Mouse (Mus musculus): ENCODE measurements around the gene Pxn. TPM values are rescaled to one million over a fixed set of nuclear protein-coding genes. Genes with fewer than 3 reads are reported as not detected.

The Pxn gene
- polyA plus RNA-seq, 1 experiment from 2014 or later: 44.5 TPM

GRCm38 (mm10) chr5:115485489-115486205 is 20.8 kb upstream of the Pxn start:
- no peaks in the 10 kb centered on the region for H3K36me3 ChIP-seq (ENCODE audit: control insufficient read depth, insufficient read depth, low read length)
- WGBS: 80% methylated on average over 18 of the region's 18 CpGs
- no peak overlapping the region for H3K9ac ChIP-seq (ENCODE audit: low read length)
- no peaks in the 10 kb centered on the region for H3K27me3 ChIP-seq (ENCODE audit: control insufficient read depth, insufficient read depth, low read length)
- no peak overlapping the region for H3K4me3 ChIP-seq (replicated peaks; ENCODE audit: low read length)
- no peak overlapping the region for H3K4me2 ChIP-seq (ENCODE audit: low read depth, low read length)
- peaks cover 2% of the 10 kb centered on the region; the same call in 1 of the 2 replicates for H3K4me1 ChIP-seq (ENCODE audit: control insufficient read depth, insufficient read depth, low read length)
- no peaks in the 10 kb centered on the region for H3K9me3 ChIP-seq (replicated peaks; ENCODE audit: control insufficient read depth, low read length)
- H3K27ac ChIP-seq (ENCODE audit: low read length): no peak overlapping the region
- ATAC-seq (ENCODE audit: insufficient read depth, low FRiP score): no peak

DNA sequence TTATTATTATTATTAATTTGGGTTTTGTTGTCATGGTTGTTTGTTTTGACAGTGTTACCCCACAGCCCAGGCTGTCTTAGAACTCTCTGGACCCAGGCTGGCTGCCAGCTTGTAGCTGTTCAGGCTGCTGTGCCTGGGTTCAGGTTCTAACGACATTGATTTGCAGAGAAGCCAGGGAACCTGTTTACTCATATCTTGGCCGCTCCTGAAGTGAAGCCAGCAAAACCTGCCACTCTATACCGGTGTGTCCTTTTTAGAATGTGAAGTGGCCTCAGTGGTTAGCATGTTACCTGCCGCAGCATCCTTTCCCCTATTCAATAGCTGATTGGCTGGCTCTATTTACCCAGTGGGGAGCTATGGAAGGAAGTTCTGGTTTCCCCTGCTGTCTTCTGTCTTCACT is 19.8 kb upstream of the Pxn start:
- peaks cover 10% of the 10 kb centered on the region for H3K4me1 ChIP-seq (ENCODE audit: control insufficient read depth, insufficient read depth, low read length)
- H3K27me3 ChIP-seq (ENCODE audit: control insufficient read depth, insufficient read depth, low read length): no peaks in the 10 kb centered on the region
- H3K4me3 ChIP-seq (replicated peaks; ENCODE audit: low read length): no peak overlapping the region
- 42% methylated on average over 4 of the region's 4 CpGs for WGBS
- H3K36me3 ChIP-seq (ENCODE audit: control insufficient read depth, insufficient read depth, low read length): no peaks in the 10 kb centered on the region
- no peak overlapping the region for H3K4me2 ChIP-seq (ENCODE audit: low read depth, low read length)
- ATAC-seq (ENCODE audit: insufficient read depth, low FRiP score): no peak
- H3K27ac ChIP-seq (ENCODE audit: low read length): no peak overlapping the region
- H3K9me3 ChIP-seq (replicated peaks; ENCODE audit: control insufficient read depth, low read length): no peaks in the 10 kb centered on the region
- H3K9ac ChIP-seq (ENCODE audit: low read length): no peak overlapping the region

GRCm38 (mm10) chr5:115487353-115487752 is 19.1 kb upstream of the Pxn start:
- H3K4me3 ChIP-seq (replicated peaks; ENCODE audit: low read length): no peak overlapping the region
- no peak overlapping the region for H3K27ac ChIP-seq (ENCODE audit: low read length)
- H3K36me3 ChIP-seq (ENCODE audit: control insufficient read depth, insufficient read depth, low read length): no peaks in the 10 kb centered on the region
- 75% methylated on average over 8 of the region's 8 CpGs for WGBS
- no peak overlapping the region for H3K4me2 ChIP-seq (ENCODE audit: low read depth, low read length)
- ATAC-seq (ENCODE audit: insufficient read depth, low FRiP score): no peak
- H3K4me1 ChIP-seq (ENCODE audit: control insufficient read depth, insufficient read depth, low read length): peaks cover 16% of the 10 kb centered on the region
- no peaks in the 10 kb centered on the region for H3K27me3 ChIP-seq (ENCODE audit: control insufficient read depth, insufficient read depth, low read length)
- H3K9ac ChIP-seq (ENCODE audit: low read length): no peak overlapping the region
- no peaks in the 10 kb centered on the region for H3K9me3 ChIP-seq (replicated peaks; ENCODE audit: control insufficient read depth, low read length)

GRCm38 (mm10) chr5:115487942-115488580 is 18.4 kb upstream of the Pxn start:
- H3K9me3 ChIP-seq (replicated peaks; ENCODE audit: control insufficient read depth, low read length): no peaks in the 10 kb centered on the region
- H3K9ac ChIP-seq (ENCODE audit: low read length): no peak overlapping the region
- peak overlapping the region; percentile 100; the same call in 1 of the 2 replicates for H3K27ac ChIP-seq (ENCODE audit: low read length)
- no peak overlapping the region for H3K4me2 ChIP-seq (ENCODE audit: low read depth, low read length)
- H3K4me3 ChIP-seq (replicated peaks; ENCODE audit: low read length): no peak overlapping the region
- ATAC-seq (ENCODE audit: insufficient read depth, low FRiP score): no peak
- 71% methylated on average over 9 of the region's 9 CpGs for WGBS
- H3K36me3 ChIP-seq (ENCODE audit: control insufficient read depth, insufficient read depth, low read length): no peaks in the 10 kb centered on the region
- no peaks in the 10 kb centered on the region for H3K27me3 ChIP-seq (ENCODE audit: control insufficient read depth, insufficient read depth, low read length)
- H3K4me1 ChIP-seq (ENCODE audit: control insufficient read depth, insufficient read depth, low read length): peaks cover 16% of the 10 kb centered on the region

GRCm38 (mm10) chr5:115488841-115489698 is 17.4 kb upstream of the Pxn start:
- under 1% methylated on average over 39 of the region's 39 CpGs for WGBS

GRCm38 (mm10) chr5:115489699-115490637 is 16.5 kb upstream of the Pxn start:
- Histone ChIP-seq H3K36me3 (ENCODE audit: control insufficient read depth, insufficient read depth, low read length) (no peaks in the 10 kb centered on the region), H3K9ac (ENCODE audit: low read length) (peak overlapping the region; percentile 88), H3K27me3 (ENCODE audit: control insufficient read depth, insufficient read depth, low read length) (no peaks in the 10 kb centered on the region), H3K27ac (ENCODE audit: low read length) (peak overlapping the region; percentile 100), H3K4me3 (replicated peaks; ENCODE audit: low read length) (peak overlapping the region; percentile 49), H3K4me1 (ENCODE audit: control insufficient read depth, insufficient read depth, low read length) (peaks cover 23% of the 10 kb centered on the region), H3K4me2 (ENCODE audit: low read depth, low read length) (peak overlapping the region; percentile 81), H3K9me3 (replicated peaks; ENCODE audit: control insufficient read depth, low read length) (no peaks in the 10 kb centered on the region)
- ATAC-seq (ENCODE audit: insufficient read depth, low FRiP score): peak; percentile 78
- under 1% methylated on average over 50 of the region's 50 CpGs for WGBS

More at GRCm38 (mm10) chr5:115488841-115489698, 17.4 kb upstream of the Pxn start:
- Histone ChIP-seq H3K9me3 (replicated peaks; ENCODE audit: control insufficient read depth, low read length) (no peaks in the 10 kb centered on the region), H3K36me3 (ENCODE audit: control insufficient read depth, insufficient read depth, low read length) (no peaks in the 10 kb centered on the region), H3K4me3 (replicated peaks; ENCODE audit: low read length) (peak overlapping the region; percentile 49), H3K9ac (ENCODE audit: low read length) (peak overlapping the region; percentile 78), H3K4me1 (ENCODE audit: control insufficient read depth, insufficient read depth, low read length) (peaks cover 20% of the 10 kb centered on the region), H3K27ac (ENCODE audit: low read length) (peak overlapping the region; percentile 100), H3K4me2 (ENCODE audit: low read depth, low read length) (peak overlapping the region; percentile 81), H3K27me3 (ENCODE audit: control insufficient read depth, insufficient read depth, low read length) (no peaks in the 10 kb centered on the region)
- ATAC-seq (ENCODE audit: insufficient read depth, low FRiP score): peak; percentile 76

DNA sequence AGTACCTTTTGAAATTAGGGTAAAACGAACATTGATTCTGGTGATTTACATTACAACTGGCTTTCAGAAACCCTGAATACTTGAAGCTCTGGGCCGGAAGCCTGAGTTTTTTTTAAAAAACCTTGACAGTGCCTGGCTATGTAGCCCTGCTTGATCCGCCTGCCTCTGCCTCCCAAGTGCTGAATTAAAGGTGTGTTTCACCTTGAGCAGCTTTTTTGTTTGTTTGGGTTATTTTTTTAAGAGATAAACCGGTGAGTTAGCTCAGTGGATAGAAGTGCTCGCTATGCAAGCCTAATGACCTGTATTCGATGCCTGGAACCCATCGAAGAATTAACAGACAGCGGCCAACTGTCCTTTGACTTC is 15.9 kb upstream of the Pxn start:
- Histone ChIP-seq H3K27me3 (ENCODE audit: control insufficient read depth, insufficient read depth, low read length) (no peaks in the 10 kb centered on the region), H3K4me3 (replicated peaks; ENCODE audit: low read length) (no peak overlapping the region; the same call in 1 of the 2 replicates), H3K36me3 (ENCODE audit: control insufficient read depth, insufficient read depth, low read length) (no peaks in the 10 kb centered on the region), H3K4me1 (ENCODE audit: control insufficient read depth, insufficient read depth, low read length) (peaks cover 23% of the 10 kb centered on the region), H3K27ac (ENCODE audit: low read length) (peak overlapping the region; percentile 82), H3K4me2 (ENCODE audit: low read depth, low read length) (peak overlapping the region; percentile 60), H3K9ac (ENCODE audit: low read length) (no peak overlapping the region), H3K9me3 (replicated peaks; ENCODE audit: control insufficient read depth, low read length) (no peaks in the 10 kb centered on the region)
- ATAC-seq (ENCODE audit: insufficient read depth, low FRiP score): no peak
- 5% methylated on average over 8 of the region's 8 CpGs for WGBS

GRCm38 (mm10) chr5:115491076-115491475 is 15.4 kb upstream of the Pxn start:
- no peaks in the 10 kb centered on the region for H3K27me3 ChIP-seq (ENCODE audit: control insufficient read depth, insufficient read depth, low read length)
- 35% methylated on average over 5 of the region's 5 CpGs for WGBS
- H3K27ac ChIP-seq (ENCODE audit: low read length): no peak overlapping the region
- no peak overlapping the region for H3K4me3 ChIP-seq (replicated peaks; ENCODE audit: low read length)
- peaks cover 23% of the 10 kb centered on the region for H3K4me1 ChIP-seq (ENCODE audit: control insufficient read depth, insufficient read depth, low read length)
- H3K4me2 ChIP-seq (ENCODE audit: low read depth, low read length): peak overlapping the region; percentile 60
- ATAC-seq (ENCODE audit: insufficient read depth, low FRiP score): no peak
- H3K36me3 ChIP-seq (ENCODE audit: control insufficient read depth, insufficient read depth, low read length): no peaks in the 10 kb centered on the region
- no peak overlapping the region for H3K9ac ChIP-seq (ENCODE audit: low read length)
- no peaks in the 10 kb centered on the region for H3K9me3 ChIP-seq (replicated peaks; ENCODE audit: control insufficient read depth, low read length)

Data from stomach, embryonic 16.5 days (tissue).